Mouse (Mus musculus): Measurements from ENCODE around the gene Hyal6. TPM values are rescaled to one million over a fixed set of nuclear protein-coding genes. Genes with fewer than 3 reads are reported as not detected.

Hyal6 gene
- not detected in 2 replicates for polyA plus RNA-seq (2015; fragmentation: Nextera tagmentation; extraction: Ambion mirVana)

GRCm38 (mm10) chr6:24732945-24733344, at the start of gene Hyal6:
Hyal6 (plus strand) TSS chr6:24733245.

DNA sequence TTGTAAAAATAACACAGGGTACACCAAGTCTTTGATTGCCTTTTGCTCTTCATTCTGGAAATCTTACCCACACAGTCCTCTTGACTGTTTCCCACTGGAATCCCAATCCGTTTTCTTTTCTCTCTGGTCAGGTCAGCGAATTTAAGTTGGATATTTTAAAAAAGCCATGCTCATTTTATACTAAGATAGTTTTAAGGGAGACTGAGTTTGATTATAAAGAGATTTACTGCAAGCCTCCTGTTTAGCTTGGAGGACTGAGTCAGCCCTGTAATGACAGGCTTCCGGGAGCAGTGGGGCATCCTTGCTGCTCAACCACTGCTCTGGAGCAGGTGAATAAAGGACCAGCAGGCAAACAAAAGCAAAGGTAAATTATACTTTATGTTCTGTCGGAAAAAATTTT, 15.0 kb downstream of the Hyal6 start, which contains the start of gene Hyal4:
Gene Hyal4 (plus strand): TSS at position 301 of the 400 bp plus-strand sequence.

DNA sequence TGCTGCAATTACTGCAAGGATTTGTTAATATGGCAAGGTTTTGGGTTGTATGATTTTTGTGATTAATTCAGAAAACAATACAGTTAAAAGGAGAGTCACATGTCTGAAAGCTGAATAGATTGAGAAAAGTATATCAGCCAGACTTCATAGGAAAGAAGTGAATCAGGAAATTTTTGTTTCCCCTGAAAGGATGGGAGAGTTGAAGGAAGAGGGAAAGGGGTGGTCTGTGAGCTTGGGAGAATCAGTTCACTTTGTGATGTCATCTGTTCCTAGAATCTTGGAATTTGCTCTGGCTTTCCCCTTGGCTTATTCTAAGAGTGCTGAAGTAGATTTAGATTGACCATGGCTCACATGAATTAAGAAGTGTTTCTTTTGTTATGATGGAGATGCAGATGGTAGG, 57.8 kb downstream of the Hyal6 start, which contains the start of gene Spam1:
Gene Spam1 (plus strand): TSS at position 301 of the 400 bp plus-strand sequence.

Other genes with a start within 250 kb of the Hyal6 start
- 0.04 TPM in 1 of 2 replicates, not detected in the other for gene Iqub, start 218.2 kb upstream of the Hyal6 start, polyA plus RNA-seq (2015; fragmentation: Nextera tagmentation; extraction: Ambion mirVana)
- 433 and 453 TPM in 2 replicates for gene Ndufa5, start 205.2 kb upstream of the Hyal6 start, polyA plus RNA-seq (2015; fragmentation: Nextera tagmentation; extraction: Ambion mirVana)
- 0.04 and 0.07 TPM in 2 replicates for gene Asb15, start 205.1 kb upstream of the Hyal6 start, polyA plus RNA-seq (2015; fragmentation: Nextera tagmentation; extraction: Ambion mirVana)
- gene Lmod2, start 135.5 kb upstream of the Hyal6 start, polyA plus RNA-seq (2015; fragmentation: Nextera tagmentation; extraction: Ambion mirVana): not detected in 2 replicates
- gene Wasl, start 68.2 kb upstream of the Hyal6 start, polyA plus RNA-seq (2015; fragmentation: Nextera tagmentation; extraction: Ambion mirVana): 60.1 and 72.3 TPM in 2 replicates
- gene Hyal4, start 15.1 kb downstream of the Hyal6 start, polyA plus RNA-seq (2015; fragmentation: Nextera tagmentation; extraction: Ambion mirVana): not detected in 2 replicates
- gene Spam1, start 57.9 kb downstream of the Hyal6 start, polyA plus RNA-seq (2015; fragmentation: Nextera tagmentation; extraction: Ambion mirVana): not detected in 2 replicates
- gene Hyal5, start 124.8 kb downstream of the Hyal6 start, polyA plus RNA-seq (2015; fragmentation: Nextera tagmentation; extraction: Ambion mirVana): 0.31 and 0.46 TPM in 2 replicates
- gene Tmem229a, start 223.1 kb downstream of the Hyal6 start, polyA plus RNA-seq (2015; fragmentation: Nextera tagmentation; extraction: Ambion mirVana): 0.56 and 0.81 TPM in 2 replicates

Data from urinary bladder, postnatal 0 days (tissue).